Mouse (Mus musculus): ENCODE results near the gene Gm7138.
"Not testable (repeated sequence)": the region's sequence is repeated elsewhere in the genome, so short reads cannot be mapped to it uniquely, and the experiment has no call there.

The Gm7138 gene

GRCm38 (mm10) chr10:77776844-77777243 lies at the start of gene Gm7138:
Gene Gm7138 (minus strand): TSS chr10:77776944.
- DNase-seq (ENCODE audit: low spot score in 2 of 2): not testable (repeated sequence)

- DNase-seq (ENCODE audit: low spot score in 2 of 2): no peak
Observed at GRCm38 (mm10) chr10:77819203-77819602, 42.5 kb upstream of the Gm7138 start.

- DNase-seq (ENCODE audit: low spot score in 2 of 2): no peak
Observed at GRCm38 (mm10) chr10:77818523-77818922, 41.8 kb upstream of the Gm7138 start.

- DNase-seq (ENCODE audit: low spot score in 2 of 2): no peak
Observed at GRCm38 (mm10) chr10:77815514-77815913, 38.8 kb upstream of the Gm7138 start.

GRCm38 (mm10) chr10:77814382-77814781 lies 37.6 kb upstream of the Gm7138 start, which contains the start of gene Gm2696:
Gene Gm2696 (plus strand): TSS chr10:77814682.
- no peak for DNase-seq (ENCODE audit: low spot score in 2 of 2)

- no peak for DNase-seq (ENCODE audit: low spot score in 2 of 2)
Observed at GRCm38 (mm10) chr10:77811743-77812142, 35.0 kb upstream of the Gm7138 start, which contains the start of gene Gm9507. Gene Gm9507 (minus strand): TSS chr10:77811843.

GRCm38 (mm10) chr10:77804095-77804494 lies 27.4 kb upstream of the Gm7138 start:
- DNase-seq (ENCODE audit: low spot score in 2 of 2): no peak

GRCm38 (mm10) chr10:77798921-77799508 lies 22.3 kb upstream of the Gm7138 start, which contains the start of gene Gm19668:
Gene Gm19668 (minus strand): TSS chr10:77799133.
- no peak for DNase-seq (ENCODE audit: low spot score in 2 of 2)

- not testable (repeated sequence) for DNase-seq (ENCODE audit: low spot score in 2 of 2)
Observed at GRCm38 (mm10) chr10:77798164-77798920, 21.6 kb upstream of the Gm7138 start.

GRCm38 (mm10) chr10:77797677-77798076 lies 20.9 kb upstream of the Gm7138 start:
- no peak for DNase-seq (ENCODE audit: low spot score in 2 of 2)

- no peak for DNase-seq (ENCODE audit: low spot score in 2 of 2)
Observed at GRCm38 (mm10) chr10:77794976-77795375, 18.2 kb upstream of the Gm7138 start, which contains the start of gene Gm9639. Gene Gm9639 (minus strand): TSS chr10:77795076.

GRCm38 (mm10) chr10:77788621-77789020 lies 11.9 kb upstream of the Gm7138 start:
- no peak for DNase-seq (ENCODE audit: low spot score in 2 of 2)

- DNase-seq (ENCODE audit: low spot score in 2 of 2): not testable (repeated sequence)
Observed at GRCm38 (mm10) chr10:77787876-77788275, 11.1 kb upstream of the Gm7138 start, which contains the start of gene Gm7137. Gene Gm7137 (minus strand): TSS chr10:77788200.

GRCm38 (mm10) chr10:77783396-77783795 lies 6.7 kb upstream of the Gm7138 start:
- not testable (repeated sequence) for DNase-seq (ENCODE audit: low spot score in 2 of 2)

- DNase-seq (ENCODE audit: low spot score in 2 of 2): not testable (repeated sequence)
Observed at GRCm38 (mm10) chr10:77782442-77782841, 5.7 kb upstream of the Gm7138 start, which contains the start of gene Gm3250. Gene Gm3250 (minus strand): TSS chr10:77782542.

GRCm38 (mm10) chr10:77772142-77772541 lies 4.6 kb downstream of the Gm7138 start:
- not testable (repeated sequence) for DNase-seq (ENCODE audit: low spot score in 2 of 2)

- DNase-seq (ENCODE audit: low spot score in 2 of 2): not testable (repeated sequence)
Observed at GRCm38 (mm10) chr10:77771225-77771624, 5.5 kb downstream of the Gm7138 start, which contains the start of gene Gm3238. Gene Gm3238 (minus strand): TSS chr10:77771325.

- no peak for DNase-seq (ENCODE audit: low spot score in 2 of 2)
Observed at GRCm38 (mm10) chr10:77769727-77770126, 7.0 kb downstream of the Gm7138 start.

GRCm38 (mm10) chr10:77759582-77759981 lies 17.2 kb downstream of the Gm7138 start, which contains the start of gene Gm3233:
Gene Gm3233 (minus strand): TSS chr10:77759682.
- not testable (repeated sequence) for DNase-seq (ENCODE audit: low spot score in 2 of 2)

- no peak for DNase-seq (ENCODE audit: low spot score in 2 of 2)
Observed at GRCm38 (mm10) chr10:77753448-77753847, 23.3 kb downstream of the Gm7138 start.

- DNase-seq (ENCODE audit: low spot score in 2 of 2): not testable (repeated sequence)
Observed at GRCm38 (mm10) chr10:77752312-77752711, 24.4 kb downstream of the Gm7138 start.

- not testable (repeated sequence) for DNase-seq (ENCODE audit: low spot score in 2 of 2)
Observed at GRCm38 (mm10) chr10:77751254-77751653, 25.5 kb downstream of the Gm7138 start, which contains the start of gene Gm9736. Gene Gm9736 (minus strand): TSS chr10:77751354.
